Mouse (Mus musculus): ENCODE measurements around the gene Myh2.
A peak's percentile ranks its signal among the peaks of the same experiment; 100 is the strongest.

Gene Myh2

DNA sequence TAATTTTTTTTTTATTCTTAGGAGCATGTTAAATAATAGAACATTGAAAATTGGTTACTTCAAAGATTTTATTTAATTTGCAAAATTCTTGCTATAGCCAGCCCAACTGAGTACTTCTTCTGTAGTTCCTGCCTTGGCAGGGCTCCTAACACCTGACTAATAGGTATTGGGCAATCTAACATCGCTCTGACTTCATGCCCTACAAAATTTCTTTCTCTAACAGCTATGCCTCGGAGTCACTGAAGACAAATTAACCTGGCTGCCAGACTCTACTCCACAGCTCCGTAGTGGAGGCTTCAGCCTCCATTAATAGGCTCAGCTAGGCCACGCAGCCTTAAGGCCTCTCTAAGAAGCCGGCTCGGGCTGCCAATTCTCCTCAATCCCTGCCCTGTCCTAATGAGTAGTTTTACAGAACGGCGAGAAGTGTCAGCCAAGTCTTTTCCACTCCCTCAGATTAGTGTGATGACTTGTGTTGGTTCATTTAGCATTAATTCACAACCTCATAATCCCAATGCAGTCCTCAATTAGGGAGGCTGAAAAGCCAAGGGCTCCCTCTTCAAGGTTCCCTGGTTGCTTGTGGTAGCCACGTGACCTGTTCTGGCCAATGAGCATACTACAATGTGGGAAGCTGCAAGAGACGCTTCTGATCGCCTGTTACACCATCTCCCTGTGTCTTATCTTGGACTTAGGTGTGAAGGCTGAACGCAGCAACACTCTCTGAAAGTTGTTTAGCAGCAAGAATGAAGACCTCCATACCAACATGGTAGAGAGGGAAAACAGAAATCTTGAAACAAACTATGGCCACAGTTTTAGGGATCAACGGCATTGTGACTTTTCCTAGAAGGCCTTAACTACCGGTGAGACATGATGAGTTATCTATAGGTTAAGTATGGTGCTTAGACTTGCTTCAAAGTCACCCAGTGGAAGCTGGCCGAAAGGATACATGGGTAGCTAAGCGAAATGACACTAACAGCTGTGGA, 18.9 kb upstream of the Myh2 start:
- DNase-seq (ENCODE audit: low spot score in 2 of 2): no peak

GRCm38 (mm10) chr11:67153123-67153522, 17.7 kb upstream of the Myh2 start:
- DNase-seq (ENCODE audit: low spot score in 2 of 2): peak in 1 of 2 experiments; percentile 42

GRCm38 (mm10) chr11:67153843-67154242, 17.0 kb upstream of the Myh2 start:
- no peak for DNase-seq (ENCODE audit: low spot score in 2 of 2)

GRCm38 (mm10) chr11:67155650-67156049, 15.2 kb upstream of the Myh2 start:
- no peak for DNase-seq (ENCODE audit: low spot score in 2 of 2)

GRCm38 (mm10) chr11:67160131-67160530, 10.7 kb upstream of the Myh2 start:
- DNase-seq (ENCODE audit: low spot score in 2 of 2): no peak

DNA sequence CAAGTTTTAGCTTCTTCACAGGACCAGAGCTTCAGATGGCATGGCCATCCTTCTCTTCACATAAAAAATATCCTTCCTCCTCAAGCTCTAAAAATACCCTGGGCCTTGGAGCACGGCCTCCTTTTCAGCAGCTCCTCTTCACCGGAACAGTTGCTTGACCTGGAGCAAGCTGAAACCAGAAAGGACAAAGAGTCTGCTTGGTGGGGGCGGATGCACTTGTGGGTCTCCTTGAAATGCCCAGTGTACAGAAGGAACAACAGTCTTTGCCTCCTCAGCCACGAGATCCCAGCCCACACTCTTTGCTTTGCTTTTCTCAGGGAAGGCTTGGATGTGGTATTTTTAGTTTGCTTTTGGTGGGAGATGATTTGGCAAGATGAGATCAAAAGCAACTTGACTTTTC, 7.1 kb upstream of the Myh2 start:
- DNase-seq (ENCODE audit: low spot score in 2 of 2): peak; percentile 15 to 35

GRCm38 (mm10) chr11:67164851-67165250, 6.0 kb upstream of the Myh2 start:
- no peak for DNase-seq (ENCODE audit: low spot score in 2 of 2)

DNA sequence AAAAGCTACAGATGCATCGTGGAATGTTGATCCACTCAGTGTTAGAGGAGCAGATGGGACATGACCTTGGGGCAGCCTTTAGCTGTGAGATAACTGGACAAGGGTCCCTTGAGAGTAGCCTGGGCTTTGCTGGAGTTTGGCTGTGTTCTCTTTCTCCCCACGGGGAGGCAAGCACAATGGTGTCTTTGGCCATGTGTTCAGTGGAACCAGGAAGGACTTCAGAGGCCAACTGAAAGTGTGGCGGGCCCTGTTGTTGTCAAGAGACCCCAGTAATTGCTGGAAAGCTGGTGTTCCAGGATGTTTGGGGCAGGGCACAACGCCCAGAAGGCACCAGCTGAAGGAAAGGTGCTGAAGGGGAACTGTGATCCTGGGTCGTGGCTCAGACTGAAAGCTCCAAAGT, 1.5 kb upstream of the Myh2 start:
- no peak for DNase-seq (ENCODE audit: low spot score in 2 of 2)

DNA sequence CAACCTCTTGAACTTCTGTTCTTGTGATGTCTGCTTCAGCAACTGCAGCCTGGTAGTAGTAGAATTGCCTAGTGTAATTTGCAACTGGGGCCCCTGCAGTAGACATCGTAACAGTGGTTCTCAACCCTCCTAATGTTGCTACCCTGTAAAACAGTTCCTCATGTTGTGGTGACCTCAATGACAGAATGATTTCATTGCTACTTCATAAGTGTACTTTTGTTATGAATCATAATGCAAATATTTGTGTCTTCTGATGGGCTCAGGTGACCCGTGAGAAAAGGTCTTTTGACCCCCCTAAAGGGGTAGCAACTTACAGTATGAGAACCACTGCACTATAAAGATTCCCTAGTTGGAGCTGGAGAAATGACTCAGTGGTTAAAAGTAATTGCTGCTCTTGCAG, 1.6 kb downstream of the Myh2 start:
- DNase-seq (ENCODE audit: low spot score in 2 of 2): no peak

GRCm38 (mm10) chr11:67176376-67176775, 5.5 kb downstream of the Myh2 start:
- DNase-seq (ENCODE audit: low spot score in 2 of 2): no peak

GRCm38 (mm10) chr11:67190316-67190715, 19.5 kb downstream of the Myh2 start:
- no peak for DNase-seq (ENCODE audit: low spot score in 2 of 2)

DNA sequence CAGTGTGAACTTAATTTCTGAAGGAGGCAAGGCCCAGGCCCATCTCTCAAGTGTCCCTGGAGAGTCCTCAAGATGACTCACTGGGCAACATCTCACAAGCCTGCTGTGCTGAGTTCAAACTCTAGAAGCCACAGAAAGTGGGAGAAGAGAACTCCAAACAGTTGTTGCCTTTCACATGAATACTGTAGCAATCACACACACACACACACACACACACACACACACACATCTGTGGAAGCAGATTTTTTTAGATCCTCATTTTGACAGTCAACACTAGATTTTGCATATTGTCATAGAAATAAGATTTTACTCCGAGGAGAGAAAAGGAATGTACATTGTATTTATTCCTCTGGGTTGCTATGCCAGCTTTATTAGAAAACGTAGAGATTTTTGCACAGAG, 20.0 kb downstream of the Myh2 start:
- no peak for DNase-seq (ENCODE audit: low spot score in 2 of 2)

GRCm38 (mm10) chr11:67191496-67191895, 20.7 kb downstream of the Myh2 start:
- no peak for DNase-seq (ENCODE audit: low spot score in 2 of 2)

GRCm38 (mm10) chr11:67199321-67199720, 28.5 kb downstream of the Myh2 start:
- DNase-seq (ENCODE audit: low spot score in 2 of 2): no peak

GRCm38 (mm10) chr11:67199752-67200151, 28.9 kb downstream of the Myh2 start, which contains the start of gene Myh1:
Gene Myh1, plus strand, starts transcription at chr11:67200052.
- no peak for DNase-seq (ENCODE audit: low spot score in 2 of 2)

DNA sequence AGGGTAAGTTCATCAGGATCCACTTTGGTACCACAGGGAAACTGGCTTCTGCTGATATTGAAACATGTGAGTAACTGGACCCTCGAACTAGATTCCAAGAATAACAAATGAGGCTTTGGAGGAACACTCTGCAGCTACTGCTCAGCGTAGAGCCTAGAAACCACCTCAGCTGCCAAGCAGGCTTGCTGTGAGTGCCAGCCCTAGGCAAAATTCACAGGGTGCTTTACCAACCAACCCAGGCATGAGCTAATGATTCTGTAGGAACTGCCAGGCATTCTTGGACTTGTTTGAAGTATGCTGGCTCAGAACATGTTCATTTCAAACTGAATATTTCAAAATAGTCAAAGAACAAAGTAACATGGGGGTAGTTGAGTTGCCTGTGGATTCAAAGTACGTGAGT, 33.9 kb downstream of the Myh2 start:
- DNase-seq (ENCODE audit: low spot score in 2 of 2): no peak

DNA sequence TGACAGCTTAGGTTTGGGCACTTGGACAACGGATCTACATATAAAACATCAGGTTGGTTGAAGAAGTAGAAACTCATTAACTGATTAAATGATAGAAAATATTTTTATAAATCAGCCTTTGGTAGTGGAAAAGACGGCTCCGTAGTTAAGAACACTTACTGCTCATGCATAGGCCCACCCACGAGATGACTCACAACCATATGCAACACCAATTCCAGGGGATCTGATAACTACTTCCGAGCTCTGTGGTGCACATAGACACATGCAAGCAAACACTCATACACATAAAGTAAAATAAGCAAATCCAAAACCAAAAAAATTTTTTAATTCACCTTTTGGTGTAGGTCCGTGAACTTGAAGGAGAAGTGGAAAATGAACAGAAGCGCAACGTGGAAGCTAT, 51.0 kb downstream of the Myh2 start:
- DNase-seq (ENCODE audit: low spot score in 2 of 2): no peak

DNA sequence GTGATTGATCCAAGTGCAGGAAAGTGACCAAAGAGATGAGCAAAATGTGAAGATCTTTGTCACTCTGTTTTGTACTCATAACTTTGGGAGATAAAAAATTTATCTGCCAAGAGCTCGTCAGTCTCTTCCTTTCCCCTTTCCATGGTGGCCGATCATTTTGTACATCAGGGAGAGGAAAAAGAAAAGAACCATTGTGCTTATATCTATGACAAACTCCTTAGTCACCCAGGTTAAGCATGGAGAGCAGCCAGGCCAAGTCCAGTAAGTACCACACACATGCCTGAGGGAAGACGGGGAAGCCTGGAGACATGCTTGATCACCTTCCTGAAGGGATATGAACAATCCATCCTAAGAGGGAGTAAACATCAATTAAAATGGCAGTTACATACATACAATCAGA, 53.6 kb downstream of the Myh2 start:
- no peak for DNase-seq (ENCODE audit: low spot score in 2 of 2)

- DNase-seq (ENCODE audit: low spot score in 2 of 2): no peak
These were observed 57.9 kb downstream of the Myh2 start for GRCm38 (mm10) chr11:67228731-67229130.

GRCm38 (mm10) chr11:67229166-67229565, 58.3 kb downstream of the Myh2 start:
- no peak for DNase-seq (ENCODE audit: low spot score in 2 of 2)

GRCm38 (mm10) chr11:67229946-67230345, 59.1 kb downstream of the Myh2 start:
- DNase-seq (ENCODE audit: low spot score in 2 of 2): no peak

- DNase-seq (ENCODE audit: low spot score in 2 of 2): peak in 1 of 2 experiments; percentile 34
These were observed 65.0 kb downstream of the Myh2 start for GRCm38 (mm10) chr11:67235639-67236358.

DNA sequence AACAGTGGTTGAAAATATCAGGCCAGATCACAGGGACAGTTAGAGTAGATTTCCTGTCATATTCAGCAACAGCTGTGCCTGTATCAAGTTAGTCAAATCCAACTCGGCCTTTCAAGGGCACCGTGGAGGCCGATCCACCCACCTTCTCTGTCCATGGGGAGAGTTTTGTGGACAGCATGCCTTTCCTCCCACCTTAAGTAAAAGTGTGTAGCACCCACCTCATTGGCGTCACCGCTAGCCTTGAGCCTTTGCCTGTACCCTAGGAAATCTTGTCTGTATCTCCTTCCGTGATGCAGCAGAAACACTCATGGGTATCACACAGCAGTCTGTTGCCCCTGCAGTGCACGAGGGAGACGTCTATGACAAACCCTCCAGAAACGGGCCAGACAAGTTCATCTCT, 66.0 kb downstream of the Myh2 start:
- no peak for DNase-seq (ENCODE audit: low spot score in 2 of 2)

All from frontal cortex, postnatal 25 days (tissue).